Mouse (Mus musculus) ES-E14 (cell line): ENCODE measurements around the gene Ngfr. TPM values are rescaled to one million over a fixed set of nuclear protein-coding genes. Genes with fewer than 3 reads are reported as not detected.

Source experiments
- DNase-seq: peaks from one replicate; pipeline ENCODE4 v3.0.0-alpha.2; 2013; ENCODE audit warnings: low read depth, low spot score
- H3K27ac ChIP-seq: 2 replicates; pipeline ENCODE4 v1.5.1; 2012; ENCODE audit warnings: low read depth, mild to moderate bottlenecking, low read length, moderate library complexity, mixed read lengths; ENCODE audit not compliant: poor library complexity, insufficient read depth, severe bottlenecking
- H3K36me3 ChIP-seq: 2 replicates; pipeline ENCODE4 v1.6.1; 2012; ENCODE audit warnings: mild to moderate bottlenecking, low read length, moderate library complexity, mixed read lengths; ENCODE audit not compliant: control insufficient read depth, poor library complexity, insufficient read depth, severe bottlenecking
- H3K4me1 ChIP-seq, 2 experiments: fragments of 150-350 bp in 1 of 2; sonication (generic) in 1 of 2; 2 replicates each; pipeline ENCODE4 v1.6.1; 2012; ENCODE audit warnings: low read length in 2 of 2, mild to moderate bottlenecking in 1 of 2, mixed read lengths in 1 of 2; ENCODE audit not compliant: control insufficient read depth in 2 of 2, insufficient read depth in 2 of 2, poor library complexity in 1 of 2
- H3K4me3 ChIP-seq, 2 experiments: fragments of 150-350 bp in 1 of 2; sonication (generic) in 1 of 2; 2 replicates each; pipeline ENCODE4 v1.5.1; 2012; ENCODE audit warnings: low read length in 2 of 2, low read depth in 1 of 2, mild to moderate bottlenecking in 1 of 2, mixed read lengths in 1 of 2; ENCODE audit not compliant: insufficient read depth in 1 of 2, poor library complexity in 1 of 2, severe bottlenecking in 1 of 2
- H3K9ac ChIP-seq: 2 replicates; pipeline ENCODE4 v1.6.1; 2012; ENCODE audit warnings: low read depth, mild to moderate bottlenecking, low read length, mixed read lengths; ENCODE audit not compliant: poor library complexity, insufficient read depth, severe bottlenecking
- H3K9me3 ChIP-seq: fragments of 150-350 bp; sonication (generic); 2 replicates; pipeline ENCODE4 v1.6.1; 2012; ENCODE audit warnings: low read depth, mild to moderate bottlenecking, low read length; ENCODE audit not compliant: control insufficient read depth, insufficient read depth
- CHD2 ChIP-seq: IDR thresholded peaks from 2 replicates; pipeline ENCODE4 v1.6.1; 2014; ENCODE audit warnings: mild to moderate bottlenecking, low read depth, low read length, inconsistent platforms
- HCFC1 ChIP-seq: IDR thresholded peaks from 2 replicates; pipeline ENCODE4 v1.6.1; 2012; ENCODE audit warnings: low read length, inconsistent platforms, borderline replicate concordance; ENCODE audit not compliant: insufficient read depth
- MAFK ChIP-seq: IDR thresholded peaks from 2 replicates; pipeline ENCODE4 v1.6.1; 2014; ENCODE audit warnings: mild to moderate bottlenecking, low read depth, low read length, inconsistent platforms; ENCODE audit not compliant: insufficient read depth
- ZC3H11A ChIP-seq: IDR thresholded peaks from 2 replicates; pipeline ENCODE4 v1.6.1; 2012; ENCODE audit warnings: low read depth, mild to moderate bottlenecking, inconsistent platforms, low read length, borderline replicate concordance
- ZNF384 ChIP-seq: IDR thresholded peaks from 2 replicates; pipeline ENCODE4 v1.6.1; 2012; ENCODE audit warnings: low read depth, low read length, inconsistent platforms
- in situ Hi-C, 2 experiments: fragments of 600-800 bp; cut with MboI; formaldehyde crosslinking; loops; one replicate each; pipeline ENCODE4 v1.15.1; 2025; ENCODE audit warnings: low sequenced_read_pairs in 2 of 2, inconsistent platforms in 1 of 2; ENCODE audit not compliant: unreplicated experiment in 2 of 2
- total RNA-seq: library from RNA; depleted of rRNA; stranded (reverse); fragments of 300-350 nt; gene quantifications from 2 replicates; pipeline ENCODE4 v1.2.3, GENCODE M21; 2012

Gene Ngfr
- total RNA-seq, 1 experiment, result 19.9 TPM

DNA sequence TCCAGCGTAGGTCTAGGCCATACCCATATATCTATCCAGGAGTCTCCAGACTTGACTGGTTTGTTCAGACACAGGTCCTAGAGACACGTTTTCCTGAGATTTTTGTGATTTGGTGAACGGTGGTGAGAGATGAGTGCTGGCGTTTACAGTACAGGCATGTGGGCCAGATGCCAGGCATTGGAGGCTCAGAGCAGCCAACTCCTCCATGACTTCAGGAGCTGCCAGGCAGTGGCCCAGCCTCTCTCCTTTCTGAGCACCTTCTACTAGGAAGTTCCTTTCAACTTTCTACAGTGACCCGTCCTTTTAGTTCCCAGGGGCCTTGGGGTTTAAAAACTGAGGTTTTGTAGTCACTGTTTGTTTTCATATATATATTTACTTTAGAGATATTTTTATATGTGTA is 6.0 kb upstream of the Ngfr start:
- Histone ChIP-seq H3K9me3 (no peaks in the 10 kb centered on the region), H3K4me1 (peaks cover 7 to 19% of the 10 kb centered on the region in 2 experiments), H3K4me3 (no peak overlapping the region), H3K36me3 (no peaks in the 10 kb centered on the region), H3K9ac (no peak overlapping the region), H3K27ac (no peak overlapping the region)
- in situ Hi-C loops, result no loop called here
- no peak for TF ChIP-seq ZC3H11A
- no peak for TF ChIP-seq HCFC1
- TF ChIP-seq MAFK, result no peak
- TF ChIP-seq ZNF384, result no peak
- TF ChIP-seq CHD2, result no peak
- no peak for DNase-seq

DNA sequence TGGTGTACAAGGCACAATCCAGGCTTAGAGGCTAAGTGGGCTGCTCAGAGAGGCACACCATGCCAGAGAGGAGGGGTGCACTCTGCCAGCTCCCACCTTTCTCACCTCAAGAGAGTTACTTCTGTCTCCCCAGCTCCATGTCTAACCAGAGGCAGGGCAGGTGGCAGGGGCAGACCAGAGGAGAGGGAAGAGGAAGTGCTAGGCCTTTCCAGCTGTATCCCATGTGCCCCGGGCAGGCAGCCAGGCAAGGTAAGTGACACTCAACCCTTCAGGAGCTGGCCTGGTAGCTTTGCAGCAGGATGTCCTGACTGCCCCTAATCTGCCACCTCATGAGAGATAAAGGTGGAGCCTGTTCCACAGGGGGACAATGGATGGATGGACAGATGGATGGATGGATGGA is 5.2 kb upstream of the Ngfr start:
- TF ChIP-seq MAFK (no peak), CHD2 (no peak), HCFC1 (no peak), ZNF384 (no peak), ZC3H11A (no peak)
- H3K9me3 ChIP-seq, result no peaks in the 10 kb centered on the region
- no peak overlapping the region for H3K9ac ChIP-seq
- H3K4me3 ChIP-seq, result no peak overlapping the region
- peaks cover 10 to 18% of the 10 kb centered on the region in 2 experiments for H3K4me1 ChIP-seq
- in situ Hi-C loops, result no loop called here
- no peaks in the 10 kb centered on the region for H3K36me3 ChIP-seq
- no peak overlapping the region for H3K27ac ChIP-seq
- no peak for DNase-seq

DNA sequence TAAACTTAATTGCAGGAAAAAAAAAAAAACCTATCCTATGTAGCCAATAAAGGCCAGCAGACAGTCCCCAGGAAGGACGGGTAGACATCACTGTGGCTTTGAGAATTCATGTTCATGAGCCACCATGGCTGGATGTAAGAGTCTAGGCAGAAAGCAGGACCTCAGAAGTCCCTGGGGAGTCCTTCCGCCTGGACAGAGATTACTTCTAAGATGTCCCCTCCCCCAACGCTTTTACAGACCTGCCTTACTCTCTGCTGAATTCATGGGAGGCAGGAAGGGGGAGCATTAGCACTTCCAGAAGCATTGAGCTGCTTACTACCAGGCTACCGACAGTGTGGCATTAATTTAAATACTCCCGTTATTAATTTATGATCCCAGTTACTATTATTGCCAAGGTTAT is 1.7 kb upstream of the Ngfr start:
- in situ Hi-C loops, result no loop called here
- H3K9me3 ChIP-seq, result no peaks in the 10 kb centered on the region
- H3K4me1 ChIP-seq, result peaks cover 9 to 13% of the 10 kb centered on the region in 2 experiments; a peak in 3 of 4 replicates
- no peak overlapping the region for H3K4me3 ChIP-seq
- no peak overlapping the region for H3K27ac ChIP-seq
- no peaks in the 10 kb centered on the region for H3K36me3 ChIP-seq
- H3K9ac ChIP-seq, result no peak overlapping the region
- TF ChIP-seq CHD2 (no peak), MAFK (no peak), ZNF384 (no peak), HCFC1 (no peak), ZC3H11A (no peak)
- DNase-seq, result no peak

DNA sequence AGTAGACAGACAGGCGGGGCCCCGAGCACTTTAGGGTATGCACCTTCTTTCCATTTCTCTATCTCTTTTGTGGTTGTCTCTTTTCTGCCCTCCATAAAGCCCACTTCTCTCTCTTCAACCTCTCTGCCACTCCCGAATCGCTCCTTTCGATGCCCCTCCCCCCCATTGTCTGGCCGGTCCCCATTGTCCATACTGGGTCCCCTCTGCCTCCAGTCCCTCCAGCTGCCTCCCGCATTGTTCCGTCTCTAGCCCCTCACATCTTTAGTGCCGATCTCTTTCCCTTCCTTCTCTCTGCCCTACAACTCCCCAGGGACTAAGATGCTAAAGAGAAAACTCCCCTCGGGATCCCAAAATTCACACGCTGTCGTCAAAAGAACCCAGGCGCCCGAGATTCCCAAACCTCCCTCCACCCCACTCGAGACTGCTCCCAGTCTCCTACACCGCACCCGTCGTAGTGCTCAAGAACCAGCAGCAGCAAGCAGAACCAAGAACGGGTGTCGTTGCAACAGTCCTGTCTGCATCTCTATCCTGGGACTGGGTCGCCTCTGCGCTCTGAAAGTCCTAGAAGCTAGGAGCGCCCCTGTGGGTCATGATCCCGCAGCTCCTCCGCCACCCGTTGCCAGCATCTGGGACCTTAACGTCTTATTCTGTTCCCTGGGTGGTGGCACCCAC is 648 bp downstream of the Ngfr start:
- Histone ChIP-seq H3K27ac (no peak overlapping the region), H3K4me3 (peak overlapping the region; percentile 59 to 80), H3K9ac (peak overlapping the region; percentile 27; the same call in 1 of the 2 replicates), H3K36me3 (no peaks in the 10 kb centered on the region), H3K9me3 (no peaks in the 10 kb centered on the region), H3K4me1 (peaks cover 10 to 16% of the 10 kb centered on the region in 2 experiments; a peak in 3 of 4 replicates)
- no peak for TF ChIP-seq HCFC1
- TF ChIP-seq ZNF384, result no peak
- no peak for TF ChIP-seq MAFK
- TF ChIP-seq ZC3H11A, result no peak
- no peak for TF ChIP-seq CHD2
- DNase-seq, result no peak
- in situ Hi-C loops, result no loop called here
